Mouse (Mus musculus) fibroblast of lung, adult 2 months (primary cell): ENCODE measurements around the gene Gm7137.
"Not testable (repeated sequence)": the region's sequence is repeated elsewhere in the genome, so short reads cannot be mapped to it uniquely, and the experiment has no call there.

Experiments
- DNase-seq: peaks from one replicate; pipeline ENCODE4 v3.0.0-alpha.2; 2011; ENCODE audit warnings: low read depth

Gene Gm7137

GRCm38 (mm10) chr10:77787876-77788275, at the start of gene Gm7137:
Gene Gm7137, minus strand, starts transcription at chr10:77788200.
- not testable (repeated sequence) for DNase-seq

DNA sequence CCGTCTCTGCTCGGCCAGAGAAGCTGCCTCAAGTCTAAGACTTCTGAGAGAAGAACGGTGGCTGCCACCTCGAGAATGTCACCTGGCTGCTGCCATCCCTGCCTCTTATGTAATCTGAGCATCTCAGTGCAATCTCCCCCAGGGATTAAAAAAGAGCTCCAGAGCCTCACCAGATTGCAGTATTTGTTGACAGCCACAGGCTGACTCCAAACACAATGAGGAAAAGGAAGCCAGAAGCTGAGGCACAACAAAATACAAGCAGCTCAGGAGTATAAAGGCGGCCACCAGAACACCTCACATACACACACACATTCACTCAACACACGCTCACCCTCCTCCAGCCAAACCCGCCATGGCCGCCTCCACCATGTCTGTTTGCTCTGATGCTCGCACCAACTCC, 47.6 kb upstream of the Gm7137 start, which contains the start of gene Krtap10-10:
Gene Krtap10-10, plus strand, starts transcription at position 301 of the 400 bp plus-strand sequence.
- no peak for DNase-seq

DNA sequence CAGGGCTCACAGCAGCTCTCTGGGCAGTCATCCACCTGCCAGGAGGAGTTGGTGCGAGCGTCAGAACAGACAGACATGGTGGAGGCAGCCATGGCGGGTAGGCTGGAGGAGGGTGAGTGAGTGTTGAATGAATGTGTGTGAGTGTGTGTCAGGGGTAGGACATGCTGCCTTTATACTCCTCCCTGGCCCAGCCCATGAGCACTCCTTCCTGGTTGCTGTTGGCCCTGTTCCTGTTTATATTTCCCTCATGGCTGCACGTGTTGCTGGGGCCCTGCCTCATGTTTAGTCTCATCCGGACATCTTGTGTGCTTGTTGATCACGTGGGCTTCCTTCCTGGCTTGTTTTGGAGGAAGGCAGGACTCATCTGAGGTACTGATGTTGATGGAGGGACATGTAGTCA, 39.0 kb upstream of the Gm7137 start, which contains the start of gene Krtap10-4:
Gene Krtap10-4, minus strand, starts transcription at position 145 of the 400 bp plus-strand sequence.
- no peak for DNase-seq

- no peak for DNase-seq
Observed at GRCm38 (mm10) chr10:77819203-77819602, 31.2 kb upstream of the Gm7137 start.

- DNase-seq: no peak
Observed at GRCm38 (mm10) chr10:77818523-77818922, 30.5 kb upstream of the Gm7137 start.

- no peak for DNase-seq
Observed at GRCm38 (mm10) chr10:77815514-77815913, 27.5 kb upstream of the Gm7137 start.

DNA sequence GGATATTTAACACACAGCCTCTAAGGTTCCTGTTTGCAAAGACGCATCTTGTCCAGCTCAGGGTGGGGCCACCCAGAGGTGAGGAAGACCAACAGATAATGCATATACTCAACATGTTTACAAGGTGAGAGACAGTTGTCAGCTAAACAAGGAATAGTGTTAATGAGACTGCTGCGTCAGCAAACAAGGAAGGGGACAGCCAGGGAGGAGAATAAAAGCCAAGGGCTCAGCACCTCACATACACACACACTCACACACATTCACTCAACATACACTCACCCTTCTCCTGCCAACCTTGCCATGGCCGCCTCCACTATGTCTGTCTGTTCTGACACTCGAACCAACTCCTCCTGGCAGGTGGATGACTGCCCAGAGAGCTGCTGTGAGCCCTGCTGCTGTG, 26.4 kb upstream of the Gm7137 start, which contains the start of gene Gm2696:
Gene Gm2696, plus strand, starts transcription at position 301 of the 400 bp plus-strand sequence.
- no peak for DNase-seq

GRCm38 (mm10) chr10:77811743-77812142, 23.7 kb upstream of the Gm7137 start, which contains the start of gene Gm9507:
Gene Gm9507, minus strand, starts transcription at chr10:77811843.
- DNase-seq: no peak

DNA sequence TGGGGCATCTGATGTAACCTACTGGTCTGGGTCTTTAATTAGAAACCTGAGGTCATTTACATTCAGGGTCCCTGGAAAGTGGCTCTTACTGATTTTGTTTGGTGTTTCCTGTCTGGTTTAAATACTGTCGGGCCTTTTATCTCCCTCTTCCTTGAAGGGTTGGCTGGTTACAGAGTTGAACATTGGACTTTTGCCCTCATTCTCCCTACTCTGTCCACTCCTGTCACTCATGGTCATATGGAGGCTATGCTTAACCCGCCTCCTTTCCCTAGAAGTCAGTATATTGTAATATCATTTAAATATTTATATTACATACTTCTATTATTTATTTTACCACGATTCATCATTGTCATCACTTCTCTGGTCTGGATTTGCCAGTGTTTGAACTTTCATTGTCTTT, 16.1 kb upstream of the Gm7137 start:
- no peak for DNase-seq

- no peak for DNase-seq
Observed at GRCm38 (mm10) chr10:77798921-77799508, 11.0 kb upstream of the Gm7137 start, which contains the start of gene Gm19668. Gene Gm19668, minus strand, starts transcription at chr10:77799133.

- not testable (repeated sequence) for DNase-seq
Observed at GRCm38 (mm10) chr10:77798164-77798920, 10.3 kb upstream of the Gm7137 start.

- no peak for DNase-seq
Observed at GRCm38 (mm10) chr10:77797677-77798076, 9.7 kb upstream of the Gm7137 start.

DNA sequence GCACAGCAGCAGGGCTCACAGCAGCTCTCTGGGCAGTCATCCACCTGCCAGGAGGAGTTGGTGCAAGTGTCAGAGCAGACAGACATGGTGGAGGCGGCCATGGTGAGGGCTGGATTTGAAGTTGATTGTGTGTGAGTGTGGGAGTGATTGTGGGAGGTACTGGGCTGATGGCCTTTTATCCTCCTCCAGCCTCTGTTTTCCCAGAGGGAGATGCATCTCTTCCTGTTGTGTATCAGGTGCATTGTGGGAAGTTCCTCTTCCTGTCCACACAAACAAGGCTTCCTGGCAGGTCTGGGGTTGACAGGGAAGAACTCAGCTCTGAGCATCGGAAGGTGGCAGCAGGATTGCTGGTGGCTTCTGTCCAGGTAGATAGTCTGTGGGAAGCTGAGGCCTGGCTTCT, 7.0 kb upstream of the Gm7137 start, which contains the start of gene Gm9639:
Gene Gm9639, minus strand, starts transcription at position 101 of the 400 bp plus-strand sequence.
- DNase-seq: no peak

GRCm38 (mm10) chr10:77788621-77789020, 621 bp upstream of the Gm7137 start:
- no peak for DNase-seq

GRCm38 (mm10) chr10:77783396-77783795, 4.6 kb downstream of the Gm7137 start:
- not testable (repeated sequence) for DNase-seq

DNA sequence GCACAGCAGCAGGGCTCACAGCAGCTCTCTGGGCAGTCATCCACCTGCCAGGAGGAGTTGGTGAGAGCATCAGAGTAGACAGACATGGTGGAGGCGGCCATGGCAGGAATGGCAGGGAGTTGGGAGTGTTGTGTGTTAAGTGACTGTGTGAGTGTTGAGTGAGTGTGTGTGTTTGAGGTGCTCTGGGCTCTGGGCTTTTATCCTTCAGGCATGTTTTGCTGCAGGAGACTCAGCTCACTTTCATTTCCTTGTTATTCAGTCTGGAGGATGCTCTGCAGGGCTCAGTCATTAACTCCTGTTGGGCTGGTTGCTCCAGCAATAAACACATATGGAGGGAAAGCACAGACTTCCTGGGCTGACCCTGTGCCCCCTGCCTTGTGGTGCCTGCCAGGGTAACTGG, 5.6 kb downstream of the Gm7137 start, which contains the start of gene Gm3250:
Gene Gm3250, minus strand, starts transcription at position 101 of the 400 bp plus-strand sequence.
- not testable (repeated sequence) for DNase-seq

DNA sequence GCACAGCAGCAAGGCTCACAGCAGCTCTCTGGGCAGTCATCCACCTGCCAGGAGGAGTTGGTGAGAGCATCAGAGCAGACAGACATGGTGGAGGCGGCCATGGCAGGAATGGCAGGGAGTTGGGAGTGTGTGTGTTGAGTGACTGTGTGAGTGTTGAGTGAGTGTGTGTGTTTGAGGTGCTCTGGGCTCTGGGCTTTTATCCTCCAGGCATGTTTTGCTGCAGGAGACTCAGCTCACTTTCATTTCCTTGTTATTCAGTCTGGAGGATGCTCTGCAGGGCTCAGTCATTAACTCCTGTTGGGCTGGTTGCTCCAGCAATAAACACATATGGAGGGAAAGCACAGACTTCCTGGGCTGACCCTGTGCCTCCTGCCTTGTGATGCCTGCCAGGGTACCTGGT, 11.2 kb downstream of the Gm7137 start, which contains the start of gene Gm7138:
Gene Gm7138, minus strand, starts transcription at position 101 of the 400 bp plus-strand sequence.
- not testable (repeated sequence) for DNase-seq

DNA sequence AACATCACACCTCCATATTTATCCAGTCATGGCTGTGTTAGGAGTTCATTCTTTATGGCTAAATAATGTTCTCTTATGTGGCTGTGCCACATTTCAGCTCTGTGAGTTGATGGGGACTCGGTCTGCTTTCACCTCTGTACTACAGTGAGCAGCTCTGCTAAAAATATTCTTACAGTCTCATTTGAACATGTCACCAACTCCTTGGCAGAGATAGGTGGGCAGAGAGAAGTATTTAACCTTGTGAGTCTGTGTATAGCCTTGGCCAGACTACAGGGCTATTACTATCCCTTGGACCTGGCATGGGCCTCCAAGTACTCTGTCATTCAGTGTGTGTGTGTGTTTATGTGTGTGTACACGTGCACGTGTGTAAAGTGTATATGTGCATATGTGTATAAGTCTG, 15.9 kb downstream of the Gm7137 start:
- DNase-seq: not testable (repeated sequence)

DNA sequence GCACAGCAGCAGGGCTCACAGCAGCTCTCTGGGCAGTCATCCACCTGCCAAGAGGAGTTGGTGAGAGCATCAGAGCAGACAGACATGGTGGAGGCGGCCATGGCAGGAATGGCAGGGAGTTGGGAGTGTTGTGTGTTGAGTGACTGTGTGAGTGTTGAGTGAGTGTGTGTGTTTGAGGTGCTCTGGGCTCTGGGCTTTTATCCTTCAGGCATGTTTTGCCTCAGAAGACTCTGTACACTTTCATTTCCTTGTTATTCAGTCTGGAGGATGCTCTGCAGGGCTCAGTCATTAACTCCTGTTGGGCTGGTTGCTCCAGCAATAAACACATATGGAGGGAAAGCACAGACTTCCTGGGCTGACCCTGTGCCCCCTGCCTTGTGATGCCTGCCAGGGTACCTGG, 16.8 kb downstream of the Gm7137 start, which contains the start of gene Gm3238:
Gene Gm3238, minus strand, starts transcription at position 101 of the 400 bp plus-strand sequence.
- DNase-seq: not testable (repeated sequence)

- no peak for DNase-seq
Observed at GRCm38 (mm10) chr10:77769727-77770126, 18.3 kb downstream of the Gm7137 start.

- DNase-seq: not testable (repeated sequence)
Observed at GRCm38 (mm10) chr10:77759582-77759981, 28.4 kb downstream of the Gm7137 start, which contains the start of gene Gm3233. Gene Gm3233, minus strand, starts transcription at chr10:77759682.

GRCm38 (mm10) chr10:77753448-77753847, 34.6 kb downstream of the Gm7137 start:
- no peak for DNase-seq
